Mouse (Mus musculus) embryonic facial prominence, embryonic 10.5 days (tissue): ENCODE measurements around the gene Cysrt1. TPM values are rescaled to one million over a fixed set of nuclear protein-coding genes. Genes with fewer than 3 reads are reported as not detected.

Experiments
- DNase-seq: peaks from one replicate; pipeline ENCODE4 v3.0.0-alpha.2; 2017; ENCODE audit warnings: low spot score
- H3K27ac ChIP-seq: fragments of 300-500 bp; sonication (generic); replicated peaks from 2 replicates; pipeline ENCODE4 v1.5.1; 2016; ENCODE audit warnings: mild to moderate bottlenecking
- H3K27me3 ChIP-seq: fragments of 300-500 bp; sonication (generic); replicated peaks from 2 replicates; pipeline ENCODE4 v1.6.1; 2016; ENCODE audit warnings: low read depth, mild to moderate bottlenecking; ENCODE audit not compliant: poor library complexity, severe bottlenecking
- H3K36me3 ChIP-seq: fragments of 300-500 bp; sonication (generic); replicated peaks from 2 replicates; pipeline ENCODE4 v1.6.1; 2016; ENCODE audit warnings: mild to moderate bottlenecking, moderate library complexity
- H3K4me1 ChIP-seq: fragments of 300-500 bp; sonication (generic); 2 replicates; pipeline ENCODE4 v1.6.1; 2016
- H3K4me3 ChIP-seq: fragments of 300-500 bp; sonication (generic); 2 replicates; pipeline ENCODE4 v1.5.1; 2016; ENCODE audit warnings: mild to moderate bottlenecking, moderate library complexity
- H3K9me3 ChIP-seq: fragments of 300-500 bp; sonication (generic); 2 replicates; pipeline ENCODE4 v1.6.1; 2016; ENCODE audit warnings: mild to moderate bottlenecking
- WGBS: fragments of 180-500 bp; shearing (Covaris S2); methylation state at CpG from one replicate; pipeline ENCODE4 v1.1.7; 2016; 5-methylcytosine and 5-hydroxymethylcytosine counted together
- polyA plus RNA-seq: library from polyadenylated mRNA; unstranded; fragments of >200 nt; fragmentation: Nextera tagmentation; extraction: Ambion mirVana; gene quantifications from 2 replicates; pipeline ENCODE4 v1.2.1, GENCODE M21; 2016

Cysrt1 gene
- polyA plus RNA-seq, 1 experiment from 2014 or later, result not detected

DNA sequence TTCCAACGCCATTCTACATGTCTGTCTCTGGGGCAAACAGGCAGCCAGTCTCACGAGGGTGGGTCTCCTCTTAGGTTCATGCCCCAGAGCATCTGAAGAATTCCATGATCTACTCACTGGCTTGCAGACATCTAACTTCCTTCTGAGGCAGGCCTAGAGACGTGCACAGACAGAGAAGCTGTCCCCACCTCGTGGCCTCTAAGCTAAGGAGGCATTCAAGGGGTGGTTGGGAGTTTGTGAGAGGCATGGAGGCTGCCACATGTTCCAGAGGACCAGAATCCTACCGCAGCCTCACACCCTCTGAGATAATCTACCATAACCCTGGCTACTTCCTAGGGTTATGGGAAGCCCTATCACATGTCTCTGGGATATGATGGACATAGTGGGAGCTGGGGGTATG is 48.2 kb downstream of the Cysrt1 start:
- Histone ChIP-seq H3K27me3 (peaks cover 41% of the 10 kb centered on the region), H3K4me1 (peaks cover 32% of the 10 kb centered on the region), H3K27ac (no peak overlapping the region), H3K36me3 (peaks cover 13% of the 10 kb centered on the region), H3K4me3 (no peak overlapping the region), H3K9me3 (no peaks in the 10 kb centered on the region)
- WGBS, result 75% methylated on average over 5 of the region's 5 CpGs
- DNase-seq, result no peak

DNA sequence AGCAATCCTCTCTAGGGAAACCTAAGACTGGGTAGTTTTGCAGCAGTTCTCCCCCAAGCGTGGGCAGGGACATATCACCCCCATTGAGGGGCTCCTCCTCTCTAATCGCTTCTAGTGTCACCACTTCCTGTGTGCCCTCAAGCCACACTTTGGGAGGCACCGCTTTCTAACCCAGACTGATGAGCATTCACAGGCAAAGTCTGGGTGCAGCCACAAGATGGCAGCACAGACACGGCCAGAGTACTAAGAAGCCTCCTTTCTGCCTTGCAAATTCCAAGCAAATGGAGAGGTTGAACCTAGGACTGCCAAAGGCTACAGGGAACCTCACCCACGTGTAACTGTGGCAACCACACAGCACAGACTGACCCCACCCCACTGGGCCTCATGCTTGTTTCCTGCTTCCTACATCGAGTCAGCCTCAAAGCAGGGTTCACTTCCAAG is 48.9 kb downstream of the Cysrt1 start:
- 2% methylated on average over 6 of the region's 6 CpGs for whole genome bisulfite sequencing
- Histone ChIP-seq H3K9me3 (no peaks in the 10 kb centered on the region), H3K4me3 (peak overlapping the region; percentile 6; the same call in 1 of the 2 replicates), H3K36me3 (peaks cover 7% of the 10 kb centered on the region; the same call in 1 of the 2 replicates), H3K4me1 (peaks cover 32% of the 10 kb centered on the region), H3K27me3 (peaks cover 41% of the 10 kb centered on the region), H3K27ac (no peak overlapping the region)
- peak; percentile 85 for DNase-seq

Other genes with a start within 250 kb of the Cysrt1 start
- 67.3 and 68.6 TPM in 2 replicates for gene Nsmf, start 188.1 kb downstream of the Cysrt1 start, polyA plus RNA-seq
- not detected in 2 replicates for gene Entpd8, start 162.1 kb downstream of the Cysrt1 start, polyA plus RNA-seq
- 0.21 and 0.24 TPM in 2 replicates for gene Noxa1, start 147.3 kb downstream of the Cysrt1 start, polyA plus RNA-seq
- 19.8 and 26.6 TPM in 2 replicates for gene Nrarp, start 61.7 kb downstream of the Cysrt1 start, polyA plus RNA-seq
- gene Tor4a, start 45.6 kb downstream of the Cysrt1 start, polyA plus RNA-seq, result 2.2 and 2.4 TPM in 2 replicates
- 124 and 125 TPM in 2 replicates for gene Nelfb, start 31.0 kb downstream of the Cysrt1 start, polyA plus RNA-seq
- not detected in 2 replicates for gene Stpg3, start 27.8 kb downstream of the Cysrt1 start, polyA plus RNA-seq
- 0.74 and 1.4 TPM in 2 replicates for gene Fam166a, start 23.7 kb downstream of the Cysrt1 start, polyA plus RNA-seq
- gene Tubb4b, start 17.8 kb downstream of the Cysrt1 start, polyA plus RNA-seq, result 562 and 601 TPM in 2 replicates
- gene Slc34a3, start 8.1 kb downstream of the Cysrt1 start, polyA plus RNA-seq, result not detected in 2 replicates
- not detected in 2 replicates for gene Rnf224, start 5.7 kb downstream of the Cysrt1 start, polyA plus RNA-seq
- gene Rnf208, start 197 bp downstream of the Cysrt1 start, polyA plus RNA-seq, result 15.1 and 16.4 TPM in 2 replicates
- 6.3 and 7.9 TPM in 2 replicates for gene AL732309.1, start 4.4 kb upstream of the Cysrt1 start, polyA plus RNA-seq
- gene Tmem203, start 13.0 kb upstream of the Cysrt1 start, polyA plus RNA-seq, result 15.2 and 18.3 TPM in 2 replicates
- gene Tprn, start 20.2 kb upstream of the Cysrt1 start, polyA plus RNA-seq, result 8.0 and 9.0 TPM in 2 replicates
- gene Ssna1, start 30.0 kb upstream of the Cysrt1 start, polyA plus RNA-seq, result 228 and 238 TPM in 2 replicates
- gene Anapc2, start 30.0 kb upstream of the Cysrt1 start, polyA plus RNA-seq, result 147 and 151 TPM in 2 replicates
- not detected in 2 replicates for gene Tmem210, start 45.7 kb upstream of the Cysrt1 start, polyA plus RNA-seq
- not detected in 2 replicates for gene Lrrc26, start 47.5 kb upstream of the Cysrt1 start, polyA plus RNA-seq
- 0.89 and 1.4 TPM in 2 replicates for gene Grin1, start 76.7 kb upstream of the Cysrt1 start, polyA plus RNA-seq
- gene Man1b1, start 89.9 kb upstream of the Cysrt1 start, polyA plus RNA-seq, result 50.4 and 51.9 TPM in 2 replicates
- gene Dpp7, start 113.9 kb upstream of the Cysrt1 start, polyA plus RNA-seq, result 17.0 and 18.0 TPM in 2 replicates
- gene Uap1l1, start 123.2 kb upstream of the Cysrt1 start, polyA plus RNA-seq, result 8.5 and 11.4 TPM in 2 replicates
- 73.6 and 74.6 TPM in 2 replicates for gene Sapcd2, start 129.9 kb upstream of the Cysrt1 start, polyA plus RNA-seq
- gene Entpd2, start 153.4 kb upstream of the Cysrt1 start, polyA plus RNA-seq, result 0.14 TPM in 1 of 2 replicates, not detected in the other
- gene Npdc1, start 156.9 kb upstream of the Cysrt1 start, polyA plus RNA-seq, result 38.3 and 40.3 TPM in 2 replicates
- gene Fut7, start 180.8 kb upstream of the Cysrt1 start, polyA plus RNA-seq, result not detected in 2 replicates
- gene Abca2, start 186.3 kb upstream of the Cysrt1 start, polyA plus RNA-seq, result 4.3 and 5.6 TPM in 2 replicates
- 0.60 and 1.4 TPM in 2 replicates for gene Clic3, start 214.4 kb upstream of the Cysrt1 start, polyA plus RNA-seq
- 15.8 and 16.0 TPM in 2 replicates for gene Paxx, start 218.6 kb upstream of the Cysrt1 start, polyA plus RNA-seq
- 0.18 TPM in 1 of 2 replicates, not detected in the other for gene Ptgds, start 227.6 kb upstream of the Cysrt1 start, polyA plus RNA-seq